Mouse (Mus musculus) bone marrow macrophage, adult 2 months (primary cell): ENCODE measurements at regions not wholly inside any gene's neighbourhood (a gene's known extent, or its start where the extent isn't known, plus 50 kb on each side); places are given as distances from the start of the nearest gene placed in this dataset.

Experiments
- CTCF ChIP-seq: IDR thresholded peaks from 2 replicates; pipeline ENCODE4 v1.5.1; 2012; ENCODE audit warnings: low read depth, mild to moderate bottlenecking, low read length, moderate library complexity
- POLR2A ChIP-seq: IDR thresholded peaks from 2 replicates; pipeline ENCODE4 v1.6.1; 2012; ENCODE audit warnings: mild to moderate bottlenecking, low read depth, low read length, borderline replicate concordance

DNA sequence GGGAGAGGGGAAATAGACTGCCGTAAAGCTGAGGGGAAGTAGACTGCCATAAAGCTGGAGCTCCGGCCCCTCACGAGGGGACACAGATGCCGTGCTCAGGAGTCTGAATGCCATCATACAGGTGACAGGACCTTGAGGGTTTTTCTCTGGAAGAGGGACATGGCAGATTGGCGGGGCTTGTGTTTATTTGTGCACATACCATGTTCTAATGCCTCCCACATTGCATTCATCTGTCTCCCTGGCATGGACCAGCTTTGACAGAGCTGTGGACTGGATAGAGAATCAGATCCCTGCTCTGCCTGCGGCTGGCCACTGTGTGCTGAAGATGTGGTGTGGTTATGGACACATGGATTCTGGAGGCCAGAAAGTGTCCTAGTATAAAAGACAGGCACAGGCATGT, 95.3 kb upstream of the Zc3h12a start:
- TF ChIP-seq POLR2A (no peak), CTCF (no peak)
